Mouse (Mus musculus) CD4-positive, CD25-positive, alpha-beta regulatory T cell, adult 2 months (primary cell): ENCODE data around the gene Atg4c.
A peak's percentile ranks its signal among the peaks of the same experiment; 100 is the strongest.

Experiments used
- DNase-seq: peaks from one replicate; pipeline ENCODE4 v3.0.0-alpha.2; 2012; ENCODE audit warnings: low read depth, low spot score

Gene Atg4c

DNA sequence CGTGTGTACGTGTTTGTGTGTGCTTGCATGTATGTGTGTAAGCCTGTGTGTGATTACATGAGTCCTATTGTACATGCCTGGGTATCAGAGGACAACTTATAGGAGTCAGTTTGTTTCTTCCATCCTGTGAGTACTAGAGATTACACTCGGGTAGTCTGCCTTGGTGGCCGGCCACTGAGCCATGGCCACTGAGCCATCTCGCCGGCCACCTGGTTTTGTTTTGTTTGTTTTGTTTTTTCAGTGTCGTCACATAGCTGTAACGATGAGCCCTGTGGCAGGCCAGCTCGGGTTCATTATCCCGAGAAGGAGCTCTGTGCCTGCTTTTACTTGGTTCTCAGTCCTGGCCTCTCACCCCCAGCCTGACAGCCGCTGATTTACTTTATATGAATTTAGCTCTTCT, 69.9 kb downstream of the Atg4c start:
- no peak for DNase-seq

DNA sequence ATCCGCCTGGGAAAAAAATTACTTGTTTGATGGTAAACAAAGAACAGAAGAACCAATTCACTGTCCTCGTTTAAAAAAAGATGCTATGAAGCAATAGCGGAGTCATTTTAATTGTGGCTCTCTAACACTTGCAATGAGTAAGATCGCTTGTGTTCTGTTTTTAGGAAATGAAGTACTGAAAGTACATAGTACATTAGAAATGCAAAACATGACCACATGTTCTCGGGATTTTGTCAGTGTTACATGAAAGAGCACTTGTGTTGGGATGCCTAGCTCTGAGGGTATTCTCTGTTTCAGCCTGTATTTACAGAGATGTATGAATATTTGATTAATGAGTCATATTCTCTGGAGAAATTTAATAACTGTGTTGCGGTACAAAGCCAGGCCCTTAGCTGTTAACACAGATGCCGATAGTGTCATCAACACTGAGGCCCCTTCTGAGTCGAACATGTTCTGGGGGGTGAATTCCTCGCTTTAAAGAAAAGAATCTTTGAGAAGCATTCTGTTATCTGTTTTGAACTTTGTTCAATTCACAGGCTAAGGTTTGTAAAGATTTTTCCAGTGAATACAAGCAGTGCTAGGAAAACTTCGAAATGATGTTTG, 73.2 kb downstream of the Atg4c start:
- DNase-seq: no peak

DNA sequence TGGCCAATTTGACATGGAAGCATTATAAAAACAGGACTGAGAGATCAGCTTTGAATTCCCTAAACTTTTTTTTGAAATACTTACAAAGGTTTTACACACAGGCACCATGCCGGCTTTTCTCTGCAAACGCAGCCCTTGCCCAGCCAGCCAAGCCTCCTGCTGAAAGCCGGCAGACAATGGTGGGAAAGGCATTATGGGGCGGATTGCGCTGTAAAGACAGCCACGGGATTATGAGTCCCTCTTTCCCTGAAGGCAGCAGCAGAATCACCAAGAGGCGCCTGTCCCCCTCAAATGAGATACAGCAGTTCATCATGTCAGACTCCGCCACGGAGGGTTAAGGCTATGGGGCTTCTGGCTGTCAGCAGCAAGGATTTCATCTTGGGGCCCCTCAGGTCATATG, 79.1 kb downstream of the Atg4c start:
- DNase-seq: no peak

DNA sequence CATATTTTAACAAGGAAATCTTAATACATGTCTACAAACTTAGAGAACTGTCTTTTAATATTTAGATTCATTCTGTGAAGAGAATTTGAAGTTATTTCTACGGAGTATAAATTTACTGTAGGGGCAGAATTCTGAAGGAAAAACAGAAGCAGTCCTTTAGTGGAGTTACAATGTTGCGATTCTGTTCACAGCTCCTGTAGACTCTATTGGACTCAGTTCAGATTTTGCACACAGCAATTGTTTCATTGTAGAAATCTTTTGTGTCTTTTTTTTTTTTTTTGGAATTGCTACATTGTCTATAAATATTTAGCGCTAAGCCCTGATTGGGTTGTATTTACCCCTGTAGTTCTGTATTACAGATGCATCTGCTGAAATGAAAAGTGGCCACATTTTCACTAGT, 79.7 kb downstream of the Atg4c start:
- no peak for DNase-seq

DNA sequence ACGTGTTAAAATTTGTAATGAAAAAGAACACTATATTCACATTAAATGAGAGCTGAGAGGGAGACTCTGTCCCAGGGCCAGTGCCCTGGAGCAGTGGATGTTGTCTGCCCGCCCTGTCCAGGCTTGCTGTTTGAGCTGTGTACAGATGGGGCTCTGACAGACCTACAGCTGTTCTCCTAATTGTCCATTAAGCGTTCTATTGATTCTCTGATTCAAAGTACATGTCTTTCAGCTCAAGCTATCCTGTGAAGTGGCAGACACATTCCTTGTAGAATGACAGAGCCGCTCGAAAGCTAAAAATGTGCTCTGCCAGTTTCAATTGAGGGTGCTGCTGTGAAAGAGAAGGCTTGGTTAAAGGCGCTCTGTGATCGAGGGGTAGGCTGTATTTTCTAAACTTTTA, 80.2 kb downstream of the Atg4c start:
- DNase-seq: no peak

DNA sequence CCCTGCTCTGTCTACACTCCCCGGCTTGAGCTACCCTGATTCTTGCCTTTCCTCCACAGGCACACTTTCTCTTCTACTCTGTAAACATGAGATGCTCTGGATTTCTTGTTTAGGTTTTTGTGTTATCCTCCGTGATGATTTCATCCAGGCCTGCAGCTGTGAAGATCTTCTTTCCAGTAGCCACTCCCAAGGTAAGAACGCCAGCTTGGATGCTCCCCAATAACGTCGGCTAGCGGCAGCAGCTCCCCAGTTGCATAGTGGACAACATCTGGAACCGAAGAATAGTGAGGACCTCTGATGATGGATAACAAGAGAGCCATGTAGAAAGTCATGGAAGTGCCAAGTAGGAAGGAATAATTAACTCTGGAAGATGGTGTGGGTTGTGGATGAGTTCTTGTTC, 85.1 kb downstream of the Atg4c start:
- DNase-seq: no peak

DNA sequence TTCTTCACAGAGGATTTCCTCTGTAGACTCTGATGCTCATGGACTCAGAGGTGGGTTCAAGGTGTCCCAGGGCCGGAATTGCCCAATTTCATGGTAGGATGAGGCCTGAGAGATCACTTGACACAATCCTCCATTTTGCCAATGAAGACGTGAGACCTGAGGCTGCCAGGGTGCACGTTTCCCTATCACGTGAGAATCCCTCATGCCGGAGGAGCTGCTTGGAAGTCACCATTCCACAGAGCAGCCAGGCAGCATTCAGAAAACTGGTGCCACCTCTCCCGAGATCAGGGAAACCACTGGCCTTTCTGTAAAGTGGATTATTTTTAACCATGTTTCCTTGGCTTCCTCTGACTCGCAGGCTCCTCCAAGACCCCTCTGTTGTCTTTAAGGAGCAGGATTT, 88.0 kb downstream of the Atg4c start:
- no peak for DNase-seq

DNA sequence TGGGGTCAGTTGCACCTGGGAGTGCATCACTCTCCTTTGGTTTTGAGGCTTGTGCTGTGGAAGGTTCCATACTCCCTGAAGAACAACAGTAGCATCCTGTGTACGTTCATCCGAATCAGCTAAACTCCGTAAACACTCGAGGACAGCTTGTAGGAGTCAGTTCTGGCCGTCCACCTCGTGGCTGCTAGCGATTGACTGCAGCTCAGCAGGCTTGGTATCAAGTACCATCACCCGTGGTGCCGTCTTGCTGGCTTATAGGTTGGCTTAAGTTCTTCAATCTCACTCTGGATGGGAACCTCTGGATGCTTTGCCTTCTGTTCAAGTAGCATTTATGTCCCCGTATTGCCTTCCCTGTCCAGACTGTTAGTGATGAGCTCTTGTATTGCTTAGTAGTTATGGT, 95.6 kb downstream of the Atg4c start:
- DNase-seq: no peak

DNA sequence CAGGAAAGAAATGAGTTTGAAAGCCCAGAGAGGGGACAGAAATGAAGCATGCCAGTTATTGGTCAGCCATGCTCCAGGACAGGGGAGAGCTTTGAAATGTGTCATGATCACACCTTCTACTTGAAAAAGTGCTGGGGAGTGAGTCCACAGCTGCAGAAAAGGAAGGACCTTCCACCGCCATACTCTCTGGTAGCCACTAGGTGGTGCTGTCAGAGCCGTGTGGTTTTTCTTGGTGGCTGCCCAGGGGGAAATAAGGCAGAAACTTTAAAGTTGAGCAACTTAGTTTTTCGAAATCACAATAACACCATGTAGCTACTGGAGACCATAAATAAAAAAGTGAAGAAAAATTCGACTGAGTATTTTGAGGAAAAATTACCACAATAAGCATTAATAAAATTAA, 104.9 kb downstream of the Atg4c start:
- peak; percentile 42 for DNase-seq

DNA sequence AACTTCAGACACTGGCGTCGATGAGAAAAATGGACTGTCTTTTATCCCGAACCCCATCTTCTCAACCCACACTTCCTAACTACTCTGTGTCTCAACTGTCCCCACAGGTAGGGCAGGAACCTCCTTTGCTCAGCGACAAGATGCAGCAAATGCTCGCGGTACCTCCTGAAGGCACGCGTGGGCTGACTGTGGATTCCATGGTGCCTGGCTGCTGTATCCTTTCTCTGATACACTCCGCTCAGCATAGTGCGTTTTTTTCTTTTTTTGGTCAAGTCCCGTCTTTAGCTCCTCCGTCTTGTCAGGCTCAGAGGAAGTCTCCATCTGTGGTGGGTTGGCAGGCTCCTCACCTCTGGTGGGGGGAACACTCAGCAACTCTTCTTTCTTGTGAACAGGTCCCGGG, 111.1 kb downstream of the Atg4c start:
- DNase-seq: no peak
